8 mouse cellular contexts compared by ENCODE assay signal in genomic region chr2:91931328-91932159, GRCm38 (mm10). TPM values are rescaled to one million over a fixed set of nuclear protein-coding genes. Genes with fewer than 3 reads are reported as not detected.
DNase-seq lines count a peak whose midpoint lies in the region; ATAC-seq and TF ChIP-seq lines count a peak whose summit lies in the region.
"Had no signal": no experiment of that assay in that cellular context is flagged by ENCODE, and none has a peak within 500 bp of the region (broad histone marks: within the 10 kb centered on the region; RNA-seq: fewer than 3 reads in every experiment).

No protein-coding gene starts in this region.

- intact Hi-C loops in heart, postnatal 10 days (cut with DNase I): no loop called here

- 3% methylated on average over 48 of the region's 50 CpGs for WGBS in limb, embryonic 15.5 days
- WGBS in olfactory bulb, adult 2 months: 20% methylated on average over 48 of the region's 50 CpGs

- peak; percentile 62 to 68 for DNase-seq in right cerebral cortex, postnatal 10 days (ENCODE audit: low spot score in 2 of 2)
- no peak for DNase-seq in right cerebral cortex, postnatal 25 days
- peak; percentile 58 to 64 for DNase-seq in heart, postnatal 10 days

- no peak for TF ChIP-seq CTCF in cortical plate, adult 2 months (IDR thresholded peaks at IDR 0.05; ENCODE audit: extremely low read depth, insufficient read depth, low read length)
- TF ChIP-seq CTCF in olfactory bulb, adult 2 months (IDR thresholded peaks at IDR 0.05; ENCODE audit: insufficient read depth, low read depth, low read length): no peak

- H3K4me3 ChIP-seq in cortical plate, adult 2 months (ENCODE audit: insufficient read depth, low read length): peak overlapping the region; percentile 12
- H3K4me3 ChIP-seq in limb, embryonic 15.5 days: peak overlapping the region; percentile 64
- H3K4me3 ChIP-seq in olfactory bulb, adult 2 months (ENCODE audit: insufficient read depth, low read depth, low read length): peak overlapping the region; percentile 22

- H3K27me3 ChIP-seq in limb, embryonic 15.5 days: no peaks in the 10 kb centered on the region

- peak overlapping the region; percentile 75 for H3K4me2 ChIP-seq in limb, embryonic 15.5 days

- peaks cover 2% of the 10 kb centered on the region; the same call in 1 of the 2 replicates for H3K4me1 ChIP-seq in cortical plate, adult 2 months (ENCODE audit: control insufficient read depth, insufficient read depth, low read length)
- H3K4me1 ChIP-seq in limb, embryonic 15.5 days: peaks cover 50% of the 10 kb centered on the region
- peaks cover 78% of the 10 kb centered on the region for H3K4me1 ChIP-seq in olfactory bulb, adult 2 months (ENCODE audit: control insufficient read depth, insufficient read depth, low read length)

- H3K9me3 ChIP-seq in limb, embryonic 15.5 days: no peaks in the 10 kb centered on the region

- ATAC-seq in limb, embryonic 15.5 days (ENCODE audit: insufficient number of reproducible peaks, low FRiP score, low TSS enrichment, low read depth): peak; percentile 70
- no peak for ATAC-seq in megakaryocyte-erythroid progenitor cell, adult 5-6 weeks (replicated peaks; ENCODE audit: low FRiP score, low TSS enrichment, poor library complexity, severe bottlenecking)

- H3K36me3 ChIP-seq in limb, embryonic 15.5 days: peaks cover 33% of the 10 kb centered on the region

- peak overlapping the region; percentile 79 for H3K9ac ChIP-seq in limb, embryonic 15.5 days

- TF ChIP-seq POLR2A in cortical plate, adult 2 months (IDR thresholded peaks at IDR 0.05; ENCODE audit: extremely low read depth, insufficient read depth, low read length): peak; percentile 35; the same call in 1 of the 2 replicates
- TF ChIP-seq POLR2A in olfactory bulb, adult 2 months (IDR thresholded peaks at IDR 0.05; ENCODE audit: insufficient read depth, low read depth, low read length): no peak

- H3K27ac ChIP-seq in cortical plate, adult 2 months (ENCODE audit: insufficient read depth, low read length): no peak overlapping the region
- H3K27ac ChIP-seq in limb, embryonic 15.5 days: peak overlapping the region; percentile 94
- peak overlapping the region; percentile 27; the same call in 1 of the 2 replicates for H3K27ac ChIP-seq in olfactory bulb, adult 2 months (ENCODE audit: insufficient read depth, low read depth, low read length)

RNA-seq across cellular contexts. Expression of gene Mdk, which starts 0.6 kb away (rescaled TPM):
- polyA plus RNA-seq in cortical plate, adult 2 months (2012; rRNA removed): 38.2 and 38.5 TPM in 2 replicates
- 10 to 100 TPM; 51.5 to 56.1 TPM for total RNA-seq in heart, postnatal 10 days (2021)
- 899 and 1,046 TPM in 2 replicates for polyA plus RNA-seq in limb, embryonic 15.5 days (2015; fragmentation: Nextera tagmentation; extraction: Ambion mirVana)
- polyA plus RNA-seq in olfactory bulb, adult 2 months (2012; ENCODE audit: insufficient read depth, insufficient read length, low replicate concordance, missing spikeins): not detected in 2 replicates
- 2.1 TPM in 1 of 2 replicates, not detected in the other for total RNA-seq in megakaryocyte-erythroid progenitor cell, adult 5-6 weeks (2014; fragmentation: Nextera tagmentation)
- total RNA-seq in megakaryocyte-erythroid progenitor cell, adult 5-6 weeks (2017): 0.75 TPM in 1 of 2 replicates, not detected in the other

RNA-seq across cellular contexts. Expression of gene Chrm4, which starts 4.5 kb away (rescaled TPM):
- 32.9 and 45.0 TPM in 2 replicates for polyA plus RNA-seq in cortical plate, adult 2 months (2012; rRNA removed)
- total RNA-seq in heart, postnatal 10 days (2021): under 1 TPM in 1 of 2 experiments, not detected in 1; 0.17 TPM
- 0.20 and 0.29 TPM in 2 replicates for polyA plus RNA-seq in limb, embryonic 15.5 days (2015; fragmentation: Nextera tagmentation; extraction: Ambion mirVana)
- polyA plus RNA-seq in olfactory bulb, adult 2 months (2012; ENCODE audit: insufficient read depth, insufficient read length, low replicate concordance, missing spikeins): not detected in 2 replicates
- 0.94 TPM in 1 of 2 replicates, not detected in the other for total RNA-seq in megakaryocyte-erythroid progenitor cell, adult 5-6 weeks (2014; fragmentation: Nextera tagmentation)
- not detected in 2 replicates for total RNA-seq in megakaryocyte-erythroid progenitor cell, adult 5-6 weeks (2017)

RNA-seq across cellular contexts. Expression of gene Gm9821, which starts 14.0 kb away (rescaled TPM):
- not detected in 2 replicates for polyA plus RNA-seq in cortical plate, adult 2 months (2012; rRNA removed)
- not detected for total RNA-seq in heart, postnatal 10 days (2021)
- polyA plus RNA-seq in limb, embryonic 15.5 days (2015; fragmentation: Nextera tagmentation; extraction: Ambion mirVana): 0.45 TPM in 2 replicates
- not detected in 2 replicates for polyA plus RNA-seq in olfactory bulb, adult 2 months (2012; ENCODE audit: insufficient read depth, insufficient read length, low replicate concordance, missing spikeins)
- not detected in 2 replicates for total RNA-seq in megakaryocyte-erythroid progenitor cell, adult 5-6 weeks (2014; fragmentation: Nextera tagmentation)
- 0.33 and 1.5 TPM in 2 replicates for total RNA-seq in megakaryocyte-erythroid progenitor cell, adult 5-6 weeks (2017)
- polyA plus RNA-seq: spleen, adult 2 months had no signal

RNA-seq across cellular contexts. Expression of gene Dgkz, which starts 44.1 kb away (rescaled TPM):
- polyA plus RNA-seq in cortical plate, adult 2 months (2012; rRNA removed): 550 and 668 TPM in 2 replicates
- 10 to 100 TPM; 64.3 to 85.9 TPM for total RNA-seq in heart, postnatal 10 days (2021)
- polyA plus RNA-seq in limb, embryonic 15.5 days (2015; fragmentation: Nextera tagmentation; extraction: Ambion mirVana): 30.9 and 35.9 TPM in 2 replicates
- polyA plus RNA-seq in olfactory bulb, adult 2 months (2012; ENCODE audit: insufficient read depth, insufficient read length, low replicate concordance, missing spikeins): 328 TPM in 1 of 2 replicates, not detected in the other
- 172 and 204 TPM in 2 replicates for total RNA-seq in megakaryocyte-erythroid progenitor cell, adult 5-6 weeks (2014; fragmentation: Nextera tagmentation)
- 44.4 and 60.2 TPM in 2 replicates for total RNA-seq in megakaryocyte-erythroid progenitor cell, adult 5-6 weeks (2017)

Comparison
In these comparisons a context has a peak if more than half of its experiments do, and no peak if none do; other contexts are left out.
1. H3K4me3 ChIP-seq: peak in every context shown above with its lines; median percentile 64 in limb, embryonic 15.5 days; 22 in olfactory bulb, adult 2 months; 12 in cortical plate, adult 2 months.
2. RNA of gene Mdk, which starts 0.6 kb away (polyA plus RNA-seq): 899 to 1,046 TPM in limb, embryonic 15.5 days and 38.2 to 38.5 TPM in cortical plate, adult 2 months; not detected in olfactory bulb, adult 2 months; every median in the first group is over 10 times any median in the second.
3. RNA of gene Chrm4, which starts 4.5 kb away (polyA plus RNA-seq): 32.9 to 45.0 TPM in cortical plate, adult 2 months; 0.20 to 0.29 TPM in limb, embryonic 15.5 days and not detected in olfactory bulb, adult 2 months; every median in the first group is over 10 times any median in the second.